Mouse (Mus musculus) small intestine, adult 2 months (tissue): Measurements from ENCODE around the gene Utp14a.

Experiments used
- CTCF ChIP-seq: fragments of 200-500 bp; IDR thresholded peaks from 2 replicates; pipeline ENCODE4 v1.5.1; 2012; ENCODE audit warnings: low read depth, mild to moderate bottlenecking, control low read depth, inconsistent platforms, low read length, moderate library complexity, mixed read lengths; ENCODE audit not compliant: insufficient replicate concordance, insufficient read length; ENCODE audit errors: extremely low read depth
- POLR2A ChIP-seq: fragments of 200-500 bp; IDR thresholded peaks from 2 replicates; pipeline ENCODE4 v1.6.1; 2012; ENCODE audit warnings: low read depth, mild to moderate bottlenecking, control low read depth, inconsistent platforms, low read length, moderate library complexity

GRCm38 (mm10) chrX:48317444-48317843, 60.8 kb downstream of the Utp14a start:
- TF ChIP-seq CTCF (no peak), POLR2A (no peak)
